ENCODE assay signal across 15 mouse cellular contexts in the genomic region with DNA sequence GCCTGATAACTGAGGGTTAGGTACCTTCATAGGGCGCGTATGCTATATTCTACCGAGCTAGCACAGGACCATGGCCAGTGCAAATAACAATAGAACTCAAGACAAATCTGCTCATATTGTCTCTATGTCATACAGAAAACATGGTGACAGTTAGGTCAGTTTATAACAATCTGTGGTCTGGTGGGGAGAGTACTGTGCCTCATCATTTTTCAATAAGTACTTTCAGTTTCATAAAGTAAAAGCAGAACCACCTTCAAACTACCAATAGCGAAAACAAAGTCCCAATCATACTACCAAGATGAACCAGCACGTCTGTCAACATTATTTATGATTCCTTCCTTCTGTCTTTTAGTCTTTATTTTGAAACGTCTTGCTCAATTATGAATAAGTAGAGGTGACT.
"Had no signal": no experiment of that assay in that cellular context is flagged by ENCODE, and none has a peak within 500 bp of the region (broad histone marks: within the 10 kb centered on the region; RNA-seq: fewer than 3 reads in every experiment).

No protein-coding gene starts in this region.

- H3K4me1 ChIP-seq: megakaryocyte, embryonic 14.5 days; midbrain, embryonic 12.5 days; neural tube, embryonic 13.5 days; stomach, embryonic 15.5 days had no signal

- H3K9ac ChIP-seq: liver, embryonic 14.5 days; lung, embryonic 14.5 days; midbrain, embryonic 12.5 days; neural tube, embryonic 13.5 days; stomach, embryonic 15.5 days had no signal

- DNase-seq: lung, adult 18-20 months; lung, embryonic 14.5 days; lung, postnatal 10 days; lung, postnatal 4 days; midbrain, embryonic 14.5 days; right cerebral cortex, postnatal 14 days; thymus, adult 2 months; thymus, postnatal 25 days had no signal

- ATAC-seq: midbrain, embryonic 16.5 days had no signal

- H3K9me3 ChIP-seq: midbrain, embryonic 12.5 days; neural tube, embryonic 13.5 days; stomach, embryonic 15.5 days had no signal

- H3K27me3 ChIP-seq: megakaryocyte, embryonic 14.5 days; midbrain, embryonic 12.5 days; neural tube, embryonic 13.5 days; stomach, embryonic 15.5 days had no signal

- H3K4me2 ChIP-seq: lung, embryonic 14.5 days; midbrain, embryonic 12.5 days; neural tube, embryonic 13.5 days; stomach, embryonic 15.5 days had no signal

- H3K36me3 ChIP-seq: midbrain, embryonic 12.5 days; neural tube, embryonic 13.5 days; stomach, embryonic 15.5 days had no signal

- H3K4me3 ChIP-seq: megakaryocyte, embryonic 14.5 days; midbrain, embryonic 12.5 days; neural tube, embryonic 13.5 days; stomach, embryonic 15.5 days had no signal

- H3K27ac ChIP-seq: liver, embryonic 14.5 days; midbrain, embryonic 12.5 days; neural tube, embryonic 13.5 days; stomach, embryonic 15.5 days; stomach, postnatal 0 days had no signal
